Mouse (Mus musculus) heart, adult 2 months (tissue): ENCODE measurements at regions not wholly inside any gene's neighbourhood (a gene's known extent, or its start where the extent isn't known, plus 50 kb on each side); places are given as distances from the start of the nearest gene placed in this dataset.

ENCODE experiments used
- EP300 ChIP-seq: fragments of 200-500 bp; IDR thresholded peaks from 2 replicates; pipeline ENCODE4 v1.6.1; 2011; ENCODE audit warnings: low read depth, low read length, control low read depth; ENCODE audit not compliant: insufficient read depth
- POLR2A ChIP-seq: fragments of 200-500 bp; IDR thresholded peaks from 2 replicates; pipeline ENCODE4 v1.6.1; 2011; ENCODE audit warnings: mild to moderate bottlenecking, low read depth, low read length, control low read depth; ENCODE audit not compliant: insufficient read depth

DNA sequence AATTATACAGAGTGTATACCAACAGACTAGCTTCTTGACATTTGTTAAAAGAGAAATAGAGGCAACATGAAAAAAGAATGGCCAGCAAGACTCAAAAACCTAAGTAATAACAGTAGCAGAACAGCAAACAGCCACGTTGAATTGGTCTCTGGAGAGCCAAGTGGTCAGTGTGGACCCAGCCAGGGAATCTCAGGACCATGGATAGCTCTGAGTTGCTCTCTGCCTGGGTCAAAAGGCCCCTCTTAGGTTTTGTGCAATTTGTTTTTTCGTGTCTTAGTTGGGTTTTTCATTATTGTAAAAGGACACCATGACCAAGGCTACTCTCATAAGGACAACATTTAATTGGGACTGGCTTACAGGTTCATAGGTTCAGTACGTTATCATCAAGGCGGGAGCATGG, 60.8 kb upstream of the Lclat1 start:
- TF ChIP-seq EP300 (no peak), POLR2A (no peak)
